Mouse (Mus musculus): ENCODE data around the gene Cdk2ap1. TPM values are rescaled to one million over a fixed set of nuclear protein-coding genes. Genes with fewer than 3 reads are reported as not detected.
A peak's percentile ranks its signal among the peaks of the same experiment; 100 is the strongest.
"Not testable (repeated sequence)": the region's sequence is repeated elsewhere in the genome, so short reads cannot be mapped to it uniquely, and the experiment has no call there.

Cdk2ap1 gene
- polyA plus RNA-seq, 1 experiment from 2014 or later, result 112 TPM

DNA sequence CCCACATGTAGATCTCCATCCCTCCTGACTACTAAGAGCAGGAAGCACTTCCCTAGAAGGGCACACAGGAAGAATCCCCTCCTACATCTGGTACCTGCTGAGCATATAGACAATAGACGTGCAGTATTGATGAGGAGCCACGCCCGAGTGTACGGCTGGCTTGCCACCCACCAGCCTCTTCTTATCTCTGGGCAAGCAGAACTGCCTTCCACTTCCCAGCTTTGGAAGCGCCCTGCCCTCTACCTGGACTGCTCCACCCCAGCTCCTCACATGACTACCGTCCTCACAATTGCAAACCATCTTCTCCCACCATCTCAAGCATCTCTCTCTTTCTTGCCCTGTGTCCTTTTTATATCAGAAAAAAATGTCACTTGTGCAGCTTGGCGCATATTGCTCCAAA is 45.2 kb downstream of the Cdk2ap1 start:
- no peaks in the 10 kb centered on the region for H3K9me3 ChIP-seq (replicated peaks; ENCODE audit: control insufficient read depth, low read length)
- no peaks in the 10 kb centered on the region for H3K4me1 ChIP-seq (ENCODE audit: control insufficient read depth, insufficient read depth, low read length)
- no peak overlapping the region for H3K9ac ChIP-seq (ENCODE audit: low read length)
- 88% methylated on average over 7 of the region's 7 CpGs for WGBS
- no peak for DNase-seq (ENCODE audit: low spot score)
- H3K36me3 ChIP-seq (ENCODE audit: control insufficient read depth, insufficient read depth, low read length), result peaks cover 85% of the 10 kb centered on the region
- H3K27ac ChIP-seq (ENCODE audit: low read depth, low read length), result no peak overlapping the region
- no peak overlapping the region for H3K4me3 ChIP-seq (ENCODE audit: low read depth, low read length)
- no peaks in the 10 kb centered on the region for H3K27me3 ChIP-seq (replicated peaks; ENCODE audit: control insufficient read depth, insufficient read depth, low read length)
- no peak for ATAC-seq
- no peak overlapping the region for H3K4me2 ChIP-seq (ENCODE audit: low read length)

DNA sequence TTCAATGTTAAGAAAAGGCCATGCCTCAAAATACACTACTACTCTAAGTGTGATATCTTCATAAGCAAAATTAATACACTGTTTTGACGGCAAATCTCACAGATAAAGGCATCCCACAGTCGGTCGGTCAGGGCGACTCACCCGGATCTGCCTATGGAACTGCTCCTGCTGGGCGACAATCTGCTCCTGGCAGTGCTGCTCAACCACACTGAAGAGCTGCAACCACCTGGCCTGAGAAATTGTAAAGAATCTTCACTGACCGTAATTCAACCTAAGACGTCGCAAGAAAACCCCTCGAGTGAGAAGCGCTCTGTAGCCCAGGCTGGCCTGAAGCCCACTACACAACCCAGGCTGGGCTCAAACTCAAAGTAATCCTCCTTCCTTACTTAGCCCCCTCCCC is 46.9 kb downstream of the Cdk2ap1 start:
- no peak for DNase-seq (ENCODE audit: low spot score)
- WGBS, result 92% methylated on average over 11 of the region's 11 CpGs
- Histone ChIP-seq H3K4me2 (ENCODE audit: low read length) (no peak overlapping the region), H3K27ac (ENCODE audit: low read depth, low read length) (no peak overlapping the region), H3K27me3 (replicated peaks; ENCODE audit: control insufficient read depth, insufficient read depth, low read length) (no peaks in the 10 kb centered on the region), H3K4me1 (ENCODE audit: control insufficient read depth, insufficient read depth, low read length) (no peaks in the 10 kb centered on the region), H3K36me3 (ENCODE audit: control insufficient read depth, insufficient read depth, low read length) (peaks cover 86% of the 10 kb centered on the region), H3K9ac (ENCODE audit: low read length) (no peak overlapping the region), H3K9me3 (replicated peaks; ENCODE audit: control insufficient read depth, low read length) (peaks cover 5% of the 10 kb centered on the region; the same call in 1 of the 2 replicates), H3K4me3 (ENCODE audit: low read depth, low read length) (no peak overlapping the region)
- ATAC-seq, result no peak

DNA sequence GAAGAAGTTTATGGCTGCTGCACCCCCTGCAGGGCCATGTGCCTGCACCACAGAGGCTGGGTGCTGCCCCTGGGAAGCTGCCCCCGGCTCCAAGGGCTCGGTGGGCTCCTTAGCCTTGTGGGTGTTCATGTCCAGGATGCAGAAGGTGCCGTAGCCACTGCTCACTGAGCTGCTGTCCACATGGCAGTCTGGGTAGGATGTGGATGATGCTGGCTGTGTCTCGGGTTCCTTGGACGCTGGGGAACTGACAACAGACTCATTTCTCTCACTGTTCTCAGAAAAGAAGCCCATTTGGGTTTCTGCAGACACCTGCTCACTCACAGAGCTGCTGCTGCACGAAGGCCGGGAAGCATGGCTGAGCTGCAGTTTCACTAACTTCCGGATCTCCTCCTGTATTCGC is 47.4 kb downstream of the Cdk2ap1 start:
- Histone ChIP-seq H3K36me3 (ENCODE audit: control insufficient read depth, insufficient read depth, low read length) (peaks cover 86% of the 10 kb centered on the region), H3K4me3 (ENCODE audit: low read depth, low read length) (no peak overlapping the region), H3K27me3 (replicated peaks; ENCODE audit: control insufficient read depth, insufficient read depth, low read length) (no peaks in the 10 kb centered on the region), H3K27ac (ENCODE audit: low read depth, low read length) (no peak overlapping the region), H3K9me3 (replicated peaks; ENCODE audit: control insufficient read depth, low read length) (peaks cover 5% of the 10 kb centered on the region; the same call in 1 of the 2 replicates), H3K9ac (ENCODE audit: low read length) (no peak overlapping the region), H3K4me1 (ENCODE audit: control insufficient read depth, insufficient read depth, low read length) (no peaks in the 10 kb centered on the region), H3K4me2 (ENCODE audit: low read length) (no peak overlapping the region)
- DNase-seq (ENCODE audit: low spot score) (no peak), ATAC-seq (no peak)
- 92% methylated on average over 9 of the region's 9 CpGs for WGBS

DNA sequence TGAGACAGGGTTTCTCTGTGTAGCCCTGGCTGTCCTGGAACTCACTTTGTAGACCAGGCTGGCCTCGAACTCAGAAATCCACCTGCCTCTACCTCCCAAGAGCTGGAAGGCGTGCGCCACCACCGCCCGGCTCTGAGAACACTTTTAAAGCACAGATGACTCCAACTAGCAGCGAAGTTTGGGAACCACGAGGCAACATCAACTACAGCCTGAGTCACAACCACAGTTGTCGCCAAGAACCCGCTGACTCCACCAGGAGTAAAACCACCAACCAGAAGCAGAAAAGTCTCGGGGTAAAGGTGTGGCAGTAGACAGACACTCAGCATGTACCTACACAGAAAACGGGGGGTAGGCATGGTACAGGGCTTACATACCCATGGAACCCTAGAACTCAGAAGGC is 52.8 kb downstream of the Cdk2ap1 start:
- 94% methylated on average over 11 of the region's 11 CpGs for WGBS
- Histone ChIP-seq H3K27me3 (replicated peaks; ENCODE audit: control insufficient read depth, insufficient read depth, low read length) (no peaks in the 10 kb centered on the region), H3K27ac (ENCODE audit: low read depth, low read length) (no peak overlapping the region), H3K36me3 (ENCODE audit: control insufficient read depth, insufficient read depth, low read length) (peaks cover 83% of the 10 kb centered on the region), H3K9me3 (replicated peaks; ENCODE audit: control insufficient read depth, low read length) (peaks cover 5% of the 10 kb centered on the region; the same call in 1 of the 2 replicates), H3K4me3 (ENCODE audit: low read depth, low read length) (no peak overlapping the region), H3K4me2 (ENCODE audit: low read length) (no peak overlapping the region), H3K4me1 (ENCODE audit: control insufficient read depth, insufficient read depth, low read length) (no peaks in the 10 kb centered on the region), H3K9ac (ENCODE audit: low read length) (no peak overlapping the region)
- DNase-seq (ENCODE audit: low spot score) (no peak), ATAC-seq (no peak)

DNA sequence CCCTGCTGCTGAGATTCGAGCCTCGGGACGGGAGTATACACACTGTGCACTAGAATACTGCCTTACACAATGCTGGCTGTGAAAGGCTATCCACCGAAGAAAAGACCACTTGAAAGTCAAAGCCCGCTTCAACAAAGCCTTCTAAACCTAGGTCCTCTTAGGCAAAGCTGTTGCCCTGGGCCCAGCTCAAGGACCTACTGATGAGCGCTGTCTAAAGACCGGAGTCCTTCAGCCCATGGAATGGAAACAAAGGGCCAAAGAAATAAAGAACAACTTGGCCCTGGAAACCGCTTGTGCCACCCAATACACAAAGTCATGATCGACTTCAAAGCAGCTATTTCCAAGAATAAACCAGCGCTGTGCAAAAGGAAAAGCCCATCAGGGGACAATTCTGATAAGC is 53.7 kb downstream of the Cdk2ap1 start:
- H3K4me3 ChIP-seq (ENCODE audit: low read depth, low read length), result no peak overlapping the region
- H3K27ac ChIP-seq (ENCODE audit: low read depth, low read length), result no peak overlapping the region
- H3K36me3 ChIP-seq (ENCODE audit: control insufficient read depth, insufficient read depth, low read length), result peaks cover 76% of the 10 kb centered on the region
- H3K9ac ChIP-seq (ENCODE audit: low read length), result no peak overlapping the region
- ATAC-seq (no peak), DNase-seq (ENCODE audit: low spot score) (peak; percentile 21)
- H3K27me3 ChIP-seq (replicated peaks; ENCODE audit: control insufficient read depth, insufficient read depth, low read length), result no peaks in the 10 kb centered on the region
- no peak overlapping the region for H3K4me2 ChIP-seq (ENCODE audit: low read length)
- H3K9me3 ChIP-seq (replicated peaks; ENCODE audit: control insufficient read depth, low read length), result peaks cover 5% of the 10 kb centered on the region; the same call in 1 of the 2 replicates
- 58% methylated on average over 10 of the region's 10 CpGs for WGBS
- no peaks in the 10 kb centered on the region for H3K4me1 ChIP-seq (ENCODE audit: control insufficient read depth, insufficient read depth, low read length)

DNA sequence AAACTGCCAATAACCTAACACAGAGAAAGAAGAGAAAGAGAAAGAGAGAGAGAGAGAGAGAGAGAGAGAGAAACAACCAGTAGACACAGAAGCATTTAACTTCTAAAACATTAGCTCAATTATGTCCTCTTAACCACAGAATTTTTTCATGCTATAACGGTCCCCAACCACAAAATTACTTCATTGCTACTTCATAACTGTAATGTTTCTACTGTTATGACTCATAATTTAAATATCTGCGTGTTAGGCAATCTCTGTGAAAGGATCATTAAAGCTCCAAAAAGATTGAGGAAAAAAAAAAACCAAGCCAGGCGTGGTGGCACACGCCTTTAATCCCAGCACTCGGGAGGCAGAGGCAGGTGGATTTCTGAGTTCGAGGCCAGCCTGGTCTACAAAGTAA is 60.0 kb downstream of the Cdk2ap1 start:
- H3K9me3 ChIP-seq (replicated peaks; ENCODE audit: control insufficient read depth, low read length); ATAC-seq; DNase-seq (ENCODE audit: low spot score); H3K4me3 ChIP-seq (ENCODE audit: low read depth, low read length); H3K9ac ChIP-seq (ENCODE audit: low read length); H3K4me1 ChIP-seq (ENCODE audit: control insufficient read depth, insufficient read depth, low read length); H3K27me3 ChIP-seq (replicated peaks; ENCODE audit: control insufficient read depth, insufficient read depth, low read length); H3K4me2 ChIP-seq (ENCODE audit: low read length); H3K27ac ChIP-seq (ENCODE audit: low read depth, low read length): not testable (repeated sequence)
- peaks cover 64% of the 10 kb centered on the region for H3K36me3 ChIP-seq (ENCODE audit: control insufficient read depth, insufficient read depth, low read length)
- 94% methylated on average over 6 of the region's 6 CpGs for WGBS

DNA sequence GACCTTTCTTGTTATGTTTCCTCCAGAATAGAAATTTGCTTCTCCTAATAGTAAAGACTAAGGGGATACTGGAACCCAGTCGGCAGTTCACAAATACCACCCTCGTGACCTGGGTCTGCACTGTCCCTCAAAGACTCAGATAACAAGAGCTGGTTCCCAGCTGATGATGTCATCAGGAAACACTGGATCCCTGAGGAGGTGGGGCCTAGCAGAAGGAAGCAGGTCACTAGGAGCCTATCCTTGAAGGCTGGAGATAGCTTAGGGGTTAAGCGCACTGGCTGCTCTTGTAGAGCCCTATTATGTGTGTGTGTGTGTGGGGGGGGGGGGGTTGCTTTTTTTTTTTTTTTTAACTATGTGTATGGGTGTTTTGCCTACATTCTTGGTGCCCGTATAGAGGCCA is 62.8 kb downstream of the Cdk2ap1 start:
- no peak overlapping the region for H3K9ac ChIP-seq (ENCODE audit: low read length)
- no peaks in the 10 kb centered on the region for H3K27me3 ChIP-seq (replicated peaks; ENCODE audit: control insufficient read depth, insufficient read depth, low read length)
- H3K9me3 ChIP-seq (replicated peaks; ENCODE audit: control insufficient read depth, low read length), result no peaks in the 10 kb centered on the region
- ATAC-seq (no peak), DNase-seq (ENCODE audit: low spot score) (no peak)
- no peak overlapping the region for H3K27ac ChIP-seq (ENCODE audit: low read depth, low read length)
- H3K4me1 ChIP-seq (ENCODE audit: control insufficient read depth, insufficient read depth, low read length), result no peaks in the 10 kb centered on the region
- H3K4me3 ChIP-seq (ENCODE audit: low read depth, low read length), result no peak overlapping the region
- 80% methylated on average over 4 of the region's 4 CpGs for WGBS
- peaks cover 58% of the 10 kb centered on the region for H3K36me3 ChIP-seq (ENCODE audit: control insufficient read depth, insufficient read depth, low read length)
- no peak overlapping the region for H3K4me2 ChIP-seq (ENCODE audit: low read length)

DNA sequence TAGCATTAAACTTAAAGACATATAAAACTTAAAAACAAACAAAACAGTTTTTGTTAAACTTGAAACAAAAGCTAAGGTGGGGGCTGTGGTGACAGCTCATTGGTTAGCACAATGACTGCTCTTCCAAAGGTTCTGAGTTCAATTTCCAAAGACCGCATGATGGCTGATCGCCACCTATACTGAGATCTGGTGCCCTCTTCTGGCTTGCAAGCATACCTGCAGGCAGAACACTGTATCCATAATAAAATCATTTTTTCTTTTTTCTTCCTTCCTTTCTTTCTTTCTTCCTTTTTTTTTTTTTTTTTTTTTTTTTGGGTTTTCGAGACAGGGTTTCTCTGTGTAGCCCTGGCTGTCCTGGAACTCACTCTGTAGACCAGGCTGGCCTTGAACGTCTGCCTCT is 63.6 kb downstream of the Cdk2ap1 start:
- H3K4me2 ChIP-seq (ENCODE audit: low read length); ATAC-seq; H3K9ac ChIP-seq (ENCODE audit: low read length); H3K27ac ChIP-seq (ENCODE audit: low read depth, low read length); H3K4me1 ChIP-seq (ENCODE audit: control insufficient read depth, insufficient read depth, low read length); H3K9me3 ChIP-seq (replicated peaks; ENCODE audit: control insufficient read depth, low read length); H3K4me3 ChIP-seq (ENCODE audit: low read depth, low read length); H3K27me3 ChIP-seq (replicated peaks; ENCODE audit: control insufficient read depth, insufficient read depth, low read length): not testable (repeated sequence)
- DNase-seq (ENCODE audit: low spot score), result peak; percentile 55
- peaks cover 61% of the 10 kb centered on the region for H3K36me3 ChIP-seq (ENCODE audit: control insufficient read depth, insufficient read depth, low read length)
- WGBS, result 59% methylated on average over 3 of the region's 4 CpGs

DNA sequence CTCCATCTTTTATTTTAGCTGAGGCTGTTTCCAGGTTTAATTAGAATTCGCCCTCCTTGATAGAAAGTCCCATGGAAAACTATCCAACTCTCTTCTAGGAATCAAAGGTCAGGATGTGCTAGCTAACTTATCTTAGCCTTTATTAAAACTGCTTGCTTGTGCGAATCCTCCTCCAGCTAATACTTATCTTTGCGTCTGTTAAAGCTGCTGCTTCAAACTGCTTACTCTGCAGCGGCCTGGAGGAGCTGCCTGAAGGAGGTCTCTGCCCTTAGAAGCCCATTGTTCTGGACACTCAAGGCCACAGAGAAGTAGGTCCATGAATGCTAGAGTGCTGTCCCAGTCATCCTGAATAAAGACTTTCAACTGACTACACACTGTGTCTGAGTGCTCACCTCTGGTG is 66.4 kb downstream of the Cdk2ap1 start:
- H3K36me3 ChIP-seq (ENCODE audit: control insufficient read depth, insufficient read depth, low read length), result peaks cover 70% of the 10 kb centered on the region
- no peak overlapping the region for H3K4me2 ChIP-seq (ENCODE audit: low read length)

More for the DNA sequence above, 66.4 kb downstream of the Cdk2ap1 start:
- ATAC-seq, result no peak
- no peak overlapping the region for H3K27ac ChIP-seq (ENCODE audit: low read depth, low read length)
- no peak overlapping the region for H3K9ac ChIP-seq (ENCODE audit: low read length)
- H3K27me3 ChIP-seq (replicated peaks; ENCODE audit: control insufficient read depth, insufficient read depth, low read length), result no peaks in the 10 kb centered on the region
- no peak for DNase-seq (ENCODE audit: low spot score)
- H3K9me3 ChIP-seq (replicated peaks; ENCODE audit: control insufficient read depth, low read length), result no peaks in the 10 kb centered on the region
- H3K4me3 ChIP-seq (ENCODE audit: low read depth, low read length), result no peak overlapping the region
- 95% methylated on average over 4 of the region's 4 CpGs for WGBS
- H3K4me1 ChIP-seq (ENCODE audit: control insufficient read depth, insufficient read depth, low read length), result no peaks in the 10 kb centered on the region

Data from forebrain, embryonic 14.5 days (tissue).